Mouse (Mus musculus) lung, postnatal 0 days (tissue): ENCODE data around the gene C2. TPM values are rescaled to one million over a fixed set of nuclear protein-coding genes. Genes with fewer than 3 reads are reported as not detected.

Experiments used
- ATAC-seq: fragments of 200-750 bp; cut with Nextera tagmentation; 2 replicates; pipeline ENCODE4 v1.8.0; 2017; ENCODE audit warnings: moderate library complexity
- DNase-seq: peaks from one replicate; pipeline ENCODE4 v3.0.0-alpha.2; 2016; ENCODE audit warnings: low spot score
- H3K27ac ChIP-seq: fragments of 300-500 bp; sonication (generic); 2 replicates; pipeline ENCODE4 v1.5.1; 2014; ENCODE audit warnings: antibody characterized with exemption, mild to moderate bottlenecking, low read length, mixed read lengths
- H3K27me3 ChIP-seq: fragments of 300-500 bp; sonication (generic); replicated peaks from 2 replicates; pipeline ENCODE4 v1.6.1; 2014; ENCODE audit warnings: low read length, mixed read lengths; ENCODE audit not compliant: insufficient read depth
- H3K36me3 ChIP-seq: fragments of 300-500 bp; sonication (generic); 2 replicates; pipeline ENCODE4 v1.6.1; 2014; ENCODE audit warnings: low read length, mixed read lengths; ENCODE audit not compliant: insufficient read depth
- H3K4me1 ChIP-seq: fragments of 300-500 bp; sonication (generic); 2 replicates; pipeline ENCODE4 v1.6.1; 2014; ENCODE audit warnings: antibody characterized with exemption, low read depth, low read length, mixed read lengths; ENCODE audit not compliant: insufficient read depth
- H3K4me2 ChIP-seq: fragments of 300-500 bp; sonication (generic); replicated peaks from 2 replicates; pipeline ENCODE4 v1.6.1; 2014; ENCODE audit warnings: low read depth, mild to moderate bottlenecking, low read length, moderate library complexity, mixed read lengths
- H3K4me3 ChIP-seq: fragments of 300-500 bp; sonication (generic); 2 replicates; pipeline ENCODE4 v1.5.1; 2014; ENCODE audit warnings: low read depth, low read length
- H3K9ac ChIP-seq: fragments of 300-500 bp; sonication (generic); replicated peaks from 2 replicates; pipeline ENCODE4 v1.6.1; 2014; ENCODE audit warnings: low read depth, mild to moderate bottlenecking
- H3K9me3 ChIP-seq: fragments of 300-500 bp; sonication (generic); 2 replicates; pipeline ENCODE4 v1.6.1; 2016; ENCODE audit warnings: low read length, mixed read lengths
- CTCF ChIP-seq: IDR thresholded peaks from 2 replicates; pipeline ENCODE4 v1.5.1; 2016; ENCODE audit warnings: antibody characterized with exemption, mild to moderate bottlenecking
- EP300 ChIP-seq: IDR thresholded peaks from 2 replicates; pipeline ENCODE4 v1.6.1; 2016; ENCODE audit warnings: antibody characterized with exemption, mild to moderate bottlenecking, control low read depth
- WGBS: fragments of 180-500 bp; shearing (Covaris S2); extraction: QIAGEN DNeasy Blood & Tissue Kit; methylation state at CpG from one replicate; pipeline ENCODE4 v1.1.7; 2014; 5-methylcytosine and 5-hydroxymethylcytosine counted together
- polyA plus RNA-seq: library from polyadenylated mRNA; unstranded; fragments of >200 nt; fragmentation: Nextera tagmentation; extraction: Ambion mirVana; gene quantifications from 2 replicates; pipeline ENCODE4 v1.2.1, GENCODE M21; 2015

C2 gene
- polyA plus RNA-seq, 1 experiment from 2014 or later = 11.7 TPM

- TF ChIP-seq CTCF = peak; percentile 87
- no peak for TF ChIP-seq EP300
- Histone ChIP-seq H3K4me2 (no peak overlapping the region), H3K27me3 (no peaks in the 10 kb centered on the region), H3K36me3 (0 out of 2 replicates have a peak, but pooled peaks cover 14% of the 10 kb centered on the region), H3K4me3 (no peak overlapping the region), H3K9ac (no peak overlapping the region), H3K27ac (no peak overlapping the region), H3K9me3 (no peaks in the 10 kb centered on the region), H3K4me1 (peaks cover 4% of the 10 kb centered on the region)
- peak; percentile 71 for DNase-seq
- ATAC-seq = peak; percentile 59; the same call in 1 of the 2 replicates
- 24% methylated on average over 3 of the region's 3 CpGs for WGBS
Measured at GRCm38 (mm10) chr17:34855825-34856224, 42.2 kb downstream of the C2 start.

DNA sequence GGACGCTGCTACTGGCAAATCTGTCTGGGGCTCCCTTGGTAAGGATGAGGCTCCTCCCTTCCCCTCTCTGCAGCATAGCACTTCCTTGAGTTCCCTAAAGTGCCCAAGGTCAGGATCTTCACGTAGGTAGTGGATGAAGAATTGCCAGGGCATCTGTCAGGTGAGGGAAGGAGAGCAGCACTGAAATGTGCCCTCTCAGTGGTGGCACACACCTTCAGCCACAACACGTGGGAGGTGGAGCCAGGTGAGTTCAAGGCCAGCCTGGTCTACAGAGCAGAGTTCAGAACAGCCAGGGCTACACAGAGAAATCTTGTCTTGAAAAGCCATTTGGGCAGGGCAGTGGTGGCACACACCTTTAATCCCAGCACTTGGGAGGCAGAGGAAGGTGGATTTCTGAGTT is 43.3 kb downstream of the C2 start:
- no peak overlapping the region for H3K9ac ChIP-seq
- 0 out of 2 replicates have a peak, but pooled peaks cover 14% of the 10 kb centered on the region for H3K36me3 ChIP-seq
- H3K4me2 ChIP-seq = no peak overlapping the region
- no peak overlapping the region for H3K27ac ChIP-seq
- TF ChIP-seq EP300 = no peak
- TF ChIP-seq CTCF = no peak
- WGBS = 72% methylated on average over 3 of the region's 3 CpGs
- no peak overlapping the region for H3K4me3 ChIP-seq
- DNase-seq (no peak), ATAC-seq (no peak)
- H3K9me3 ChIP-seq = no peaks in the 10 kb centered on the region
- H3K27me3 ChIP-seq = no peaks in the 10 kb centered on the region
- peaks cover 7% of the 10 kb centered on the region for H3K4me1 ChIP-seq

- Histone ChIP-seq H3K4me1 (peaks cover 7% of the 10 kb centered on the region), H3K27me3 (no peaks in the 10 kb centered on the region), H3K27ac (no peak overlapping the region), H3K36me3 (0 out of 2 replicates have a peak, but pooled peaks cover 14% of the 10 kb centered on the region), H3K4me2 (no peak overlapping the region), H3K4me3 (no peak overlapping the region), H3K9ac (no peak overlapping the region), H3K9me3 (no peaks in the 10 kb centered on the region)
- 66% methylated on average over 8 of the region's 8 CpGs for WGBS
- ATAC-seq (no peak), DNase-seq (no peak)
- no peak for TF ChIP-seq EP300
- TF ChIP-seq CTCF = no peak
Measured at GRCm38 (mm10) chr17:34853511-34853910, 44.6 kb downstream of the C2 start.

DNA sequence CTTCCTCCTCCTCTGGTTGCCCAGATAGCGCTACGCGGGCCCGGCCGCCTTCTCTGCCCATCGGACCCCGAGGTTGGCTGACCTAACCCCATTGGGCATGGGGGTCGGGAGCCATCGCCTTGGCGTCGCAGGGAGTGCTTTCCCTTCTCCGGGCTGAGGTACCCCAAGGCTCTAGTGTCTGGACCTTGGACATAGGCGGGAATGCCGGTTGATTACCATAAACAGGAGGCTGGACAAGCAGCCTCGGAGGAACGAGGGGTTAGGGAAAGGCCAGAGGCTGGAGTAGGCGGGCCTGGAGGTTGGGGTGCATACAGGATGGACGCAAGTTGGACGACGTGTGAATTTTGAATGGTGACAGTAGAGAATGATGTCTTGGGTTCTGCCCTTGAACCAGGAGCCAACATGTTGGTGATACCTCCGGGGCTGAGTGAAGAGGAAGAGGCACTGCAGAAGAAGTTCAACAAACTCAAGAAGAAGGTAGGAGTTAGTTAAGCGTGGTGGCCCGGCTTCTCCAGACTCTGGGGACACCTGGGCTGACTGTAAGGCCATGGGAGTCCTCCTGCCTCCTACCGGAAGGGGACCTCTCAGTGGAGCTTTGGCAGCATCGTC is 47.4 kb downstream of the C2 start:
- under 1% methylated on average over 25 of the region's 25 CpGs for WGBS
- peak overlapping the region; percentile 99 for H3K4me2 ChIP-seq
- ATAC-seq (peak; percentile 13), DNase-seq (no peak)
- H3K27ac ChIP-seq = peak overlapping the region; percentile 59; the same call in 1 of the 2 replicates
- no peak for TF ChIP-seq CTCF
- TF ChIP-seq EP300 = no peak
- H3K9ac ChIP-seq = peak overlapping the region; percentile 75
- H3K4me3 ChIP-seq = peak overlapping the region; percentile 86
- no peaks in the 10 kb centered on the region for H3K9me3 ChIP-seq
- H3K36me3 ChIP-seq = peaks cover 35% of the 10 kb centered on the region
- H3K4me1 ChIP-seq = peaks cover 7% of the 10 kb centered on the region
- H3K27me3 ChIP-seq = no peaks in the 10 kb centered on the region

DNA sequence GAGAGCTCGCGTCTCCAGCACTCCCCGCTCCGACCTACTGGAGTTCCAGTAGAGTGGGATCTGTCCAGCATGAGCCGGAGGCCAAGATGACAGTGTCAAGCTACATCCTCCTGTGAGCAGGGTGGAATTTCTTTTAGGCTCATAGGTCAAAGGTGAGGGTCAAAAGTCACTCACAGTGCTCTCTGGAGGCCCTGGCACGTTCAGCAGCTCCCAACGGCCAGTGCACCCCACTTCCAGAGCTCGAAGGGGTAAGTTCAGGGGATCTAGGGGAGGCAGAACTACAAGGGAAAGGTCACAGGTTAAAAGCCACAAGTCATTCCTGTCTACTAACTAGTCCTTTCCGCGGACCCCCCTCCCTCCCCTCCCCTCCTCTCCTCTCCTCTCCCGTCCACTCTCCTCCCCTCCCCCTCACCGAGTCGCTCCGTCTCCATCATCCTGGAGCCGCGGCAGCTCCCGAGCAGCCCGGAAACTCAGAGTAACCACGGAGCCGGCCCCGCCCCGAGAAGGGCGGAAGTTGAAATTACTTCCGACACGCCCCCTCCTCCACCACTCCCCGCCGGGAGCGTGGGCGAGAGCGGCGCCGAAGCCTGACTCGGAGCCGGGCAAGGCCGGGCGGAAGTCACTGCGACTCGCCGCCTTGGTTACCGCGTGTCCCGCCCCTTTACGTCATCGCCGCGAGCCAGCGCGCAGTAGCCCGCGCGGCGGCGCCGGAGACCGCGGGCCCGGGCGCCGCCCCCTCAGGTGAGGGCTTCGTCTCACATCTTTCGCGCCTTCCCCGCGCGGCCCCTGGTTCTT is 48.1 kb downstream of the C2 start, which contains the start of the genes Skiv2l and Nelfe:
TSS of gene Skiv2l (minus strand) at position 489 of the 795 bp plus-strand sequence.
TSS of gene Nelfe (plus strand) at position 670 of the 795 bp plus-strand sequence.
- peak within 1 kb of the TSS; percentile 75 for H3K9ac ChIP-seq
- H3K9me3 ChIP-seq = no peaks in the 10 kb centered on the region
- H3K27ac ChIP-seq = peak within 1 kb of the TSS; percentile 59
- DNase-seq (peak; percentile 99), ATAC-seq (peak; percentile 99)
- H3K4me1 ChIP-seq = peaks cover 7% of the 10 kb centered on the region
- TF ChIP-seq EP300 (no peak), CTCF (no peak)
- H3K36me3 ChIP-seq = peaks cover 35% of the 10 kb centered on the region
- under 1% methylated on average over 50 of the region's 65 CpGs for WGBS
- H3K4me2 ChIP-seq = peak within 1 kb of the TSS; percentile 99
- no peaks in the 10 kb centered on the region for H3K27me3 ChIP-seq
- H3K4me3 ChIP-seq = peak within 1 kb of the TSS; percentile 86

DNA sequence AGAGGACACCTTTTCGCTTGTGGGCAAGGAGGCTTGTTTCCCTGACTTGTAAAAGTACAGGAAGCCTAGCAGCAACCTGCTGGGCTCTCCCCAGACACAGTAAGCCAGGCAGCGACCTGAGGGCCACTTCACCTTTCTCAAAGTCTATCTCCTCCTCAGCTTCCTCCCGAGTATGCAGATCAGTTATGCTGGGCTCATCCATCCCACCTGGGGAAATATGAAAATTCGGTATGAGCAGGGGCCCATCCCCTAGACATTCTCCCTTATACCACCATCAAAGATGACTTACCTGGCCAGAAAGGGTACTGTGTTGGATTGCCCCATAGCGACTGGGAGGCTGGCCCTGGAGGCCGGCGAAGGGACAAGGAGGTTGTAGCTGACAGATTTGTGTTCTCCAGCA is 50.5 kb downstream of the C2 start:
- H3K27me3 ChIP-seq = no peaks in the 10 kb centered on the region
- H3K4me1 ChIP-seq = peaks cover 7% of the 10 kb centered on the region
- DNase-seq (no peak), ATAC-seq (no peak)
- H3K36me3 ChIP-seq = peaks cover 25% of the 10 kb centered on the region
- 94% methylated on average over 7 of the region's 7 CpGs for WGBS
- no peaks in the 10 kb centered on the region for H3K9me3 ChIP-seq
- no peak overlapping the region for H3K27ac ChIP-seq
- H3K9ac ChIP-seq = no peak overlapping the region
- H3K4me3 ChIP-seq = no peak overlapping the region
- H3K4me2 ChIP-seq = no peak overlapping the region
- TF ChIP-seq EP300 (no peak), CTCF (no peak)
